Mouse (Mus musculus): ENCODE measurements around the gene Hes1. TPM values are rescaled to one million over a fixed set of nuclear protein-coding genes. Genes with fewer than 3 reads are reported as not detected.

The Hes1 gene
- total and polyA plus RNA-seq, 2 experiments from 2014 or later = 19.3 to 24.9 TPM

- ATAC-seq (ENCODE audit: insufficient read depth, low read depth) (no peak), DNase-seq (ENCODE audit: low spot score) (no peak)
- Histone ChIP-seq H3K36me3 (replicated peaks; ENCODE audit: control insufficient read depth, insufficient read depth, low read length) (no peaks in the 10 kb centered on the region), H3K27ac (ENCODE audit: low read depth) (no peak overlapping the region), H3K9me3 (replicated peaks; ENCODE audit: control insufficient read depth, low read length) (no peaks in the 10 kb centered on the region), H3K4me3 (ENCODE audit: low read depth, low read length) (no peak overlapping the region), H3K4me1 (ENCODE audit: control insufficient read depth, insufficient read depth) (0 out of 2 replicates have a peak, but pooled peaks cover 8% of the 10 kb centered on the region), H3K4me2 (ENCODE audit: low read depth, low read length) (no peak overlapping the region), H3K9ac (replicated peaks; ENCODE audit: low read depth, low read length) (no peak overlapping the region), H3K27me3 (ENCODE audit: control insufficient read depth, insufficient read depth, low read length) (no peaks in the 10 kb centered on the region)
- 72% methylated on average over 2 of the region's 2 CpGs for WGBS
- TF ChIP-seq EP300 (IDR thresholded peaks at IDR 0.05; ENCODE audit: low read depth) = no peak
- TF ChIP-seq CTCF (IDR thresholded peaks at IDR 0.05; ENCODE audit: low read depth) = no peak
Measured at GRCm38 (mm10) chr16:30052271-30052670, 11.9 kb upstream of the Hes1 start.

DNA sequence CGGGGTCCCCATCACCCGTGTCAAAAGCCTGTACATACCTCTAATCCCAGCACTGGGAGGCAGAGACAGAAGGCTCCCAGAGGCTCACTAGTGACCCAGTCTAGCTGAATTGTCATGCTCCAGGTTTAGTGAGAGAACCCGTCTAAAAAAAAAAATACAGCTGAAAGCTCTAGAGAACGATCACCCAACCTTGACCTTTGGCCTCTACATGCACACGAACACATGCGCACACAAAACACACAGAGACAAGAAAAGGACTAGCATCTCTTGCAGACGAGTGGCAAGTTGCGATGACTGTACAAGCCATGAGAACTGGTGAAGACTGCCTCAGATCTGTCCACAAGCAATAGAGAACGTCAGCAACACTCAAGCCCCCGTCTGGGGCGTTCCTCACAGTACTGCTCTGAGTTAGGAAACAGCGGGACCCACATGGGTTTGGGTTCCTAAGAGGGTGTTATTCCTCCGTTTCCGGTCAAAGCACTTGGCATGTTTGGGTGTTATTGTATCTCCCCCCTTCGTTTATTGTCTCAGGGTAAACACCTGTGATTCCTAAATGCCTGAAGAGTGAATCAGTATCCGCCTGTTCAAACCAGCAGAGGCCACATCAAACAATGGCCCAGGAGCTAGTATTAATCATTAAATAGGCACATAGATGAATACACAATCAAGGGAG lies 11.2 kb upstream of the Hes1 start:
- DNase-seq (ENCODE audit: low spot score) = no peak
- H3K4me1 ChIP-seq (ENCODE audit: control insufficient read depth, insufficient read depth) = 0 out of 2 replicates have a peak, but pooled peaks cover 8% of the 10 kb centered on the region
- no peaks in the 10 kb centered on the region for H3K27me3 ChIP-seq (ENCODE audit: control insufficient read depth, insufficient read depth, low read length)
- 70% methylated on average over 16 of the region's 16 CpGs for WGBS
- no peak for TF ChIP-seq EP300 (IDR thresholded peaks at IDR 0.05; ENCODE audit: low read depth)
- TF ChIP-seq CTCF (IDR thresholded peaks at IDR 0.05; ENCODE audit: low read depth) = no peak
- H3K4me3 ChIP-seq (ENCODE audit: low read depth, low read length) = no peak overlapping the region
- H3K36me3 ChIP-seq (replicated peaks; ENCODE audit: control insufficient read depth, insufficient read depth, low read length) = no peaks in the 10 kb centered on the region
- no peak overlapping the region for H3K27ac ChIP-seq (ENCODE audit: low read depth)
- H3K4me2 ChIP-seq (ENCODE audit: low read depth, low read length) = no peak overlapping the region
- ATAC-seq (ENCODE audit: insufficient read depth, low read depth) = no peak
- no peak overlapping the region for H3K9ac ChIP-seq (replicated peaks; ENCODE audit: low read depth, low read length)
- H3K9me3 ChIP-seq (replicated peaks; ENCODE audit: control insufficient read depth, low read length) = no peaks in the 10 kb centered on the region

GRCm38 (mm10) chr16:30054541-30054940 lies 9.6 kb upstream of the Hes1 start:
- no peak for TF ChIP-seq EP300 (IDR thresholded peaks at IDR 0.05; ENCODE audit: low read depth)
- no peak for TF ChIP-seq CTCF (IDR thresholded peaks at IDR 0.05; ENCODE audit: low read depth)
- ATAC-seq (ENCODE audit: insufficient read depth, low read depth) = no peak
- Histone ChIP-seq H3K27ac (ENCODE audit: low read depth) (no peak overlapping the region), H3K9ac (replicated peaks; ENCODE audit: low read depth, low read length) (no peak overlapping the region), H3K9me3 (replicated peaks; ENCODE audit: control insufficient read depth, low read length) (no peaks in the 10 kb centered on the region), H3K4me1 (ENCODE audit: control insufficient read depth, insufficient read depth) (peaks cover 21% of the 10 kb centered on the region), H3K4me3 (ENCODE audit: low read depth, low read length) (no peak overlapping the region), H3K36me3 (replicated peaks; ENCODE audit: control insufficient read depth, insufficient read depth, low read length) (no peaks in the 10 kb centered on the region), H3K27me3 (ENCODE audit: control insufficient read depth, insufficient read depth, low read length) (no peaks in the 10 kb centered on the region), H3K4me2 (ENCODE audit: low read depth, low read length) (no peak overlapping the region)
- 84% methylated on average over 4 of the region's 4 CpGs for WGBS
- DNase-seq (ENCODE audit: low spot score) = no peak

DNA sequence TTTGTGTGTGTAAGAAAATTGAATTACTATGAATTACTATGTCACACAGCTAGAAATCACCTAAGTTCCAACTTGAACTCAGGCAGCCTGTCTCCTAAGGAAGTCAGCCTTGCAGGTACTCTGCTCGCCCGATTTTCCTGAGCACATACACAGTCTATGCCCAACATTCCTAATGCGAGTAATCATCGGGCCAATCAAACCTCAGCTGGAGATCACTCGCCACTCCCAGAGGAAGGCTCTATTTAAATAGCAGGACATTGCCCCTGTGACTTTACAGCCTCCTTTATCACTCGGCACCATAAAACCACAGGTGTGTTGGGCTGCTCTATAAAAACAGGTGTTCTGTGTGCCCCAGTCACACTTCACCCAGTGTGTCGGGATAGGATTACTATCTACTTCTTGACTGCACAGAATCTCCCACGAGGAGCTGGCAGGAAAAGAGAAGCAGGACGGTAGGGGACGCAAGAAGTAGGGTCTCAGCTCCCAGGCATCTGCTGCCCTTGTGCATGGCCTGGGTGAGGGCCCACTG lies 8.8 kb upstream of the Hes1 start:
- H3K4me1 ChIP-seq (ENCODE audit: control insufficient read depth, insufficient read depth) = peaks cover 30% of the 10 kb centered on the region
- no peak overlapping the region for H3K4me3 ChIP-seq (ENCODE audit: low read depth, low read length)
- ATAC-seq (ENCODE audit: insufficient read depth, low read depth) = no peak
- DNase-seq (ENCODE audit: low spot score) = no peak
- H3K4me2 ChIP-seq (ENCODE audit: low read depth, low read length) = no peak overlapping the region
- WGBS = 70% methylated on average over 10 of the region's 10 CpGs
- no peaks in the 10 kb centered on the region for H3K36me3 ChIP-seq (replicated peaks; ENCODE audit: control insufficient read depth, insufficient read depth, low read length)
- no peaks in the 10 kb centered on the region for H3K9me3 ChIP-seq (replicated peaks; ENCODE audit: control insufficient read depth, low read length)
- no peak overlapping the region for H3K9ac ChIP-seq (replicated peaks; ENCODE audit: low read depth, low read length)
- no peak overlapping the region for H3K27ac ChIP-seq (ENCODE audit: low read depth)
- TF ChIP-seq CTCF (IDR thresholded peaks at IDR 0.05; ENCODE audit: low read depth) (no peak), EP300 (IDR thresholded peaks at IDR 0.05; ENCODE audit: low read depth) (no peak)
- H3K27me3 ChIP-seq (ENCODE audit: control insufficient read depth, insufficient read depth, low read length) = no peaks in the 10 kb centered on the region

DNA sequence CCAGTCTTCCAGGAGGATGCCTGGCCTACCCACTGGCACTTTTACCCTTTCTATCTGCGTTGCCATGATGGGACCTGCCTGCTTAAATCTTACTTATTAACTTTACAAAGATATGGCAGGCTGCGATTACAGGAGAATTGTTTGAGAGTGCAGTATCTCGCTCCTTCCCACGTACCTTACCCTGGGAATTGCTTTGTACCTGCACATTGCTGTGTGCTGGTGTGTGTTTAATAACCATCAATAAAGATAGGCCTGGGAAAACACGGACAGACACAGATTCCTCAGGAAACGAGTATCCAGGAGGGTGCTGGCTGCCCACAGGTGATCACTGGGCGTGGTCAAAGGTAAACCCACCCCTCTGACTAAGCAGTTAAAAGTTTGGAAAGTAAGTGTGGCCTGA lies 8.3 kb upstream of the Hes1 start:
- H3K27me3 ChIP-seq (ENCODE audit: control insufficient read depth, insufficient read depth, low read length) = no peaks in the 10 kb centered on the region
- peaks cover 35% of the 10 kb centered on the region for H3K4me1 ChIP-seq (ENCODE audit: control insufficient read depth, insufficient read depth)
- no peak overlapping the region for H3K4me2 ChIP-seq (ENCODE audit: low read depth, low read length)
- H3K9me3 ChIP-seq (replicated peaks; ENCODE audit: control insufficient read depth, low read length) = no peaks in the 10 kb centered on the region
- no peaks in the 10 kb centered on the region for H3K36me3 ChIP-seq (replicated peaks; ENCODE audit: control insufficient read depth, insufficient read depth, low read length)
- DNase-seq (ENCODE audit: low spot score) = no peak
- ATAC-seq (ENCODE audit: insufficient read depth, low read depth) = no peak
- WGBS = 86% methylated on average over 7 of the region's 7 CpGs
- H3K27ac ChIP-seq (ENCODE audit: low read depth) = no peak overlapping the region
- TF ChIP-seq CTCF (IDR thresholded peaks at IDR 0.05; ENCODE audit: low read depth) (no peak), EP300 (IDR thresholded peaks at IDR 0.05; ENCODE audit: low read depth) (no peak)
- no peak overlapping the region for H3K9ac ChIP-seq (replicated peaks; ENCODE audit: low read depth, low read length)
- H3K4me3 ChIP-seq (ENCODE audit: low read depth, low read length) = no peak overlapping the region

GRCm38 (mm10) chr16:30056906-30057305 lies 7.3 kb upstream of the Hes1 start:
- no peaks in the 10 kb centered on the region for H3K9me3 ChIP-seq (replicated peaks; ENCODE audit: control insufficient read depth, low read length)
- ATAC-seq (ENCODE audit: insufficient read depth, low read depth) = peak; percentile 68
- no peak overlapping the region for H3K4me3 ChIP-seq (ENCODE audit: low read depth, low read length)
- H3K27ac ChIP-seq (ENCODE audit: low read depth) = peak overlapping the region; percentile 71
- H3K9ac ChIP-seq (replicated peaks; ENCODE audit: low read depth, low read length) = no peak overlapping the region
- H3K27me3 ChIP-seq (ENCODE audit: control insufficient read depth, insufficient read depth, low read length) = no peaks in the 10 kb centered on the region
- WGBS = 51% methylated on average over 2 of the region's 2 CpGs
- peaks cover 39% of the 10 kb centered on the region for H3K4me1 ChIP-seq (ENCODE audit: control insufficient read depth, insufficient read depth)
- no peak for TF ChIP-seq EP300 (IDR thresholded peaks at IDR 0.05; ENCODE audit: low read depth)
- TF ChIP-seq CTCF (IDR thresholded peaks at IDR 0.05; ENCODE audit: low read depth) = no peak
- H3K36me3 ChIP-seq (replicated peaks; ENCODE audit: control insufficient read depth, insufficient read depth, low read length) = no peaks in the 10 kb centered on the region
- H3K4me2 ChIP-seq (ENCODE audit: low read depth, low read length) = no peak overlapping the region
- DNase-seq (ENCODE audit: low spot score) = peak; percentile 85

Data from heart, postnatal 0 days (tissue).